Comparison of ENCODE assay signal across 23 mouse cellular contexts in genomic region chr2:14258345-14258850, GRCm38 (mm10). TPM values are rescaled to one million over a fixed set of nuclear protein-coding genes. Genes with fewer than 3 reads are reported as not detected.
DNase-seq lines count a peak whose midpoint lies in the region; ATAC-seq and TF ChIP-seq lines count a peak whose summit lies in the region.
"Had no signal": no experiment of that assay in that cellular context is flagged by ENCODE, and none has a peak within 500 bp of the region (broad histone marks: within the 10 kb centered on the region; RNA-seq: fewer than 3 reads in every experiment).

No protein-coding gene starts in this region.

- peak; percentile 76; the same call in 1 of the 2 replicates for ATAC-seq in kidney, embryonic 16.5 days (ENCODE audit: low FRiP score, low TSS enrichment)
- ATAC-seq in common myeloid progenitor, adult 5-6 weeks (replicated peaks; ENCODE audit: low read depth, poor library complexity, severe bottlenecking) = peak; percentile 63
- ATAC-seq in intestine, postnatal 0 days = peak; percentile 98
- ATAC-seq in stomach, embryonic 16.5 days (ENCODE audit: insufficient read depth, low FRiP score) = peak; percentile 80; the same call in 1 of the 2 replicates
- ATAC-seq: forebrain, embryonic 14.5 days had no signal

- H3K27ac ChIP-seq in kidney, embryonic 16.5 days (ENCODE audit: low read length) = no peak overlapping the region
- no peak overlapping the region for H3K27ac ChIP-seq in intestine, postnatal 0 days (ENCODE audit: low read depth, low read length)
- H3K27ac ChIP-seq in stomach, embryonic 16.5 days (ENCODE audit: low read length) = no peak overlapping the region
- H3K27ac ChIP-seq: embryonic facial prominence, embryonic 15.5 days; forebrain, embryonic 10.5 days; gastrocnemius, adult 2 months; heart, embryonic 13.5 days; hindbrain, embryonic 15.5 days had no signal

- H3K4me1 ChIP-seq in kidney, embryonic 16.5 days (ENCODE audit: insufficient read depth, low read length) = no peaks in the 10 kb centered on the region
- no peaks in the 10 kb centered on the region for H3K4me1 ChIP-seq in intestine, postnatal 0 days (replicated peaks; ENCODE audit: control insufficient read depth, insufficient read depth, low read length)
- no peaks in the 10 kb centered on the region for H3K4me1 ChIP-seq in stomach, embryonic 16.5 days (ENCODE audit: control insufficient read depth, insufficient read depth, low read length)
- H3K4me1 ChIP-seq: embryonic facial prominence, embryonic 15.5 days; forebrain, embryonic 10.5 days; heart, embryonic 13.5 days; hindbrain, embryonic 15.5 days had no signal

- H3K9me3 ChIP-seq in kidney, embryonic 16.5 days (ENCODE audit: low read length) = no peaks in the 10 kb centered on the region
- H3K9me3 ChIP-seq in intestine, postnatal 0 days (ENCODE audit: control insufficient read depth) = no peaks in the 10 kb centered on the region
- no peaks in the 10 kb centered on the region for H3K9me3 ChIP-seq in stomach, embryonic 16.5 days (replicated peaks; ENCODE audit: control insufficient read depth, low read length)
- H3K9me3 ChIP-seq: embryonic facial prominence, embryonic 15.5 days; forebrain, embryonic 10.5 days; heart, embryonic 13.5 days; hindbrain, embryonic 15.5 days had no signal

- no peak for TF ChIP-seq CTCF in intestine, postnatal 0 days (IDR thresholded peaks at IDR 0.05; ENCODE audit: low read depth)

- H3K36me3 ChIP-seq in kidney, embryonic 16.5 days (ENCODE audit: insufficient read depth, low read length) = no peaks in the 10 kb centered on the region
- no peaks in the 10 kb centered on the region for H3K36me3 ChIP-seq in intestine, postnatal 0 days (ENCODE audit: control insufficient read depth, insufficient read depth)
- H3K36me3 ChIP-seq in stomach, embryonic 16.5 days (ENCODE audit: control insufficient read depth, insufficient read depth, low read length) = no peaks in the 10 kb centered on the region
- H3K36me3 ChIP-seq: embryonic facial prominence, embryonic 15.5 days; forebrain, embryonic 10.5 days; heart, embryonic 13.5 days; hindbrain, embryonic 15.5 days had no signal

- H3K4me3 ChIP-seq in kidney, embryonic 16.5 days (ENCODE audit: low read length) = no peak overlapping the region
- no peak overlapping the region for H3K4me3 ChIP-seq in intestine, postnatal 0 days (ENCODE audit: low read depth, low read length)
- no peak overlapping the region for H3K4me3 ChIP-seq in stomach, embryonic 16.5 days (replicated peaks; ENCODE audit: low read length)
- H3K4me3 ChIP-seq: embryonic facial prominence, embryonic 15.5 days; erythroblast, embryonic 14.5 days; forebrain, embryonic 10.5 days; gastrocnemius, adult 2 months; heart, embryonic 13.5 days; hindbrain, embryonic 15.5 days had no signal

- DNase-seq in kidney, adult 18-20 months = no peak
- no peak for DNase-seq in lung, adult 18-20 months
- no peak for DNase-seq in adipocyte (ENCODE audit: low spot score)
- DNase-seq in adrenal gland, postnatal 36 days = no peak
- DNase-seq: adrenal gland, postnatal 14 days; cerebellum, adult 18-20 months; cerebellum, adult 9-11 months; cerebellum, postnatal 36 days; embryo, embryonic 11 days; gastrocnemius, adult 2 months; gastrocnemius, postnatal 25 days; heart, postnatal 36 days had no signal

- H3K9ac ChIP-seq in kidney, embryonic 16.5 days (replicated peaks; ENCODE audit: low read length) = no peak overlapping the region
- H3K9ac ChIP-seq in intestine, postnatal 0 days (ENCODE audit: low read depth, low read length) = no peak overlapping the region
- H3K9ac ChIP-seq in stomach, embryonic 16.5 days (ENCODE audit: low read length) = no peak overlapping the region
- H3K9ac ChIP-seq: embryonic facial prominence, embryonic 15.5 days; heart, embryonic 13.5 days; hindbrain, embryonic 15.5 days had no signal

- H3K27me3 ChIP-seq in kidney, embryonic 16.5 days (ENCODE audit: insufficient read depth, low read length) = no peaks in the 10 kb centered on the region
- H3K27me3 ChIP-seq in intestine, postnatal 0 days (replicated peaks; ENCODE audit: control insufficient read depth, insufficient read depth, low read length) = no peaks in the 10 kb centered on the region
- H3K27me3 ChIP-seq in stomach, embryonic 16.5 days (ENCODE audit: control insufficient read depth, insufficient read depth, low read length) = no peaks in the 10 kb centered on the region
- H3K27me3 ChIP-seq: CH12.LX; embryonic facial prominence, embryonic 15.5 days; heart, embryonic 13.5 days; hindbrain, embryonic 15.5 days had no signal

- H3K4me2 ChIP-seq in kidney, embryonic 16.5 days (replicated peaks; ENCODE audit: low read depth, low read length) = no peak overlapping the region
- H3K4me2 ChIP-seq in intestine, postnatal 0 days (replicated peaks; ENCODE audit: low read depth) = no peak overlapping the region
- H3K4me2 ChIP-seq in stomach, embryonic 16.5 days (ENCODE audit: low read depth, low read length) = no peak overlapping the region
- H3K4me2 ChIP-seq: embryonic facial prominence, embryonic 15.5 days; heart, embryonic 13.5 days; hindbrain, embryonic 15.5 days had no signal

RNA-seq across cellular contexts. Expression of gene Mrc1, which starts 29.2 kb away (rescaled TPM):
- 4.7 and 5.0 TPM in 2 replicates for polyA plus RNA-seq in kidney, embryonic 16.5 days (2015; fragmentation: Nextera tagmentation; extraction: Ambion mirVana)
- total RNA-seq in common myeloid progenitor, adult 5-6 weeks (2017) = 1.6 TPM in 1 of 2 replicates, not detected in the other
- 3.1 and 3.8 TPM in 2 replicates for polyA plus RNA-seq in intestine, postnatal 0 days (2015; fragmentation: Nextera tagmentation; extraction: Ambion mirVana)
- 12.6 and 12.7 TPM in 2 replicates for polyA plus RNA-seq in stomach, embryonic 16.5 days (2015; fragmentation: Nextera tagmentation; extraction: Ambion mirVana)
- 10 to 100 TPM; 19.6 to 27.8 TPM for total RNA-seq in adrenal gland, postnatal 36 days (2021)
